Mouse (Mus musculus) bone marrow macrophage, adult 2 months (primary cell): Measurements from ENCODE around the gene Ccdc144b.

ENCODE experiments used
- CTCF ChIP-seq: IDR thresholded peaks from 2 replicates; pipeline ENCODE4 v1.5.1; 2012; ENCODE audit warnings: low read depth, mild to moderate bottlenecking, low read length, moderate library complexity
- POLR2A ChIP-seq: IDR thresholded peaks from 2 replicates; pipeline ENCODE4 v1.6.1; 2012; ENCODE audit warnings: mild to moderate bottlenecking, low read depth, low read length, borderline replicate concordance

- TF ChIP-seq CTCF (no peak), POLR2A (no peak)
Measured at GRCm38 (mm10) chr3:35972985-35973384, 80.4 kb downstream of the Ccdc144b start.
